Mouse (Mus musculus) stomach, postnatal 0 days (tissue): Measurements from ENCODE around the gene Mettl9. TPM values are rescaled to one million over a fixed set of nuclear protein-coding genes. Genes with fewer than 3 reads are reported as not detected.
A peak's percentile ranks its signal among the peaks of the same experiment; 100 is the strongest.

Source experiments
- ATAC-seq: fragments of 200-750 bp; cut with Nextera tagmentation; 2 replicates; pipeline ENCODE4 v1.8.0; 2017; ENCODE audit not compliant: low FRiP score, low TSS enrichment
- DNase-seq: peaks from one replicate; pipeline ENCODE4 v3.0.0-alpha.2; 2016; ENCODE audit warnings: low spot score
- H3K27ac ChIP-seq: fragments of 300-500 bp; sonication (generic); replicated peaks from 2 replicates; pipeline ENCODE4 v1.5.1; 2014; ENCODE audit warnings: mild to moderate bottlenecking, control low read depth
- H3K27me3 ChIP-seq: fragments of 300-500 bp; sonication (generic); 2 replicates; pipeline ENCODE4 v1.6.1; 2014; ENCODE audit warnings: low read length; ENCODE audit not compliant: control insufficient read depth, insufficient read depth
- H3K36me3 ChIP-seq: fragments of 300-500 bp; sonication (generic); 2 replicates; pipeline ENCODE4 v1.6.1; 2014; ENCODE audit warnings: low read length, mixed read lengths; ENCODE audit not compliant: control insufficient read depth, insufficient read depth
- H3K4me1 ChIP-seq: fragments of 300-500 bp; sonication (generic); replicated peaks from 2 replicates; pipeline ENCODE4 v1.6.1; 2014; ENCODE audit warnings: antibody characterized with exemption; ENCODE audit not compliant: control insufficient read depth, insufficient read depth
- H3K4me2 ChIP-seq: fragments of 300-500 bp; sonication (generic); replicated peaks from 2 replicates; pipeline ENCODE4 v1.6.1; 2014; ENCODE audit warnings: low read depth, mild to moderate bottlenecking, control low read depth, moderate library complexity
- H3K4me3 ChIP-seq: fragments of 300-500 bp; sonication (generic); 2 replicates; pipeline ENCODE4 v1.5.1; 2014; ENCODE audit warnings: low read depth, low read length, control low read depth
- H3K9ac ChIP-seq: fragments of 300-500 bp; sonication (generic); 2 replicates; pipeline ENCODE4 v1.6.1; 2014; ENCODE audit warnings: mild to moderate bottlenecking, low read length, control low read depth, mixed read lengths
- H3K9me3 ChIP-seq: fragments of 300-500 bp; sonication (generic); 2 replicates; pipeline ENCODE4 v1.6.1; 2016; ENCODE audit warnings: low read length; ENCODE audit not compliant: control insufficient read depth
- CTCF ChIP-seq: IDR thresholded peaks from 2 replicates; pipeline ENCODE4 v1.5.1; 2016; ENCODE audit warnings: antibody characterized with exemption, low read depth, mild to moderate bottlenecking, moderate library complexity
- EP300 ChIP-seq: optimal IDR thresholded peaks from 2 replicates; pipeline ENCODE3; 2016; ENCODE audit warnings: antibody characterized with exemption
- WGBS: fragments of 180-500 bp; shearing (Covaris S2); extraction: QIAGEN DNeasy Blood & Tissue Kit; methylation state at CpG from one replicate; pipeline ENCODE4 v1.1.7; 2014; 5-methylcytosine and 5-hydroxymethylcytosine counted together
- polyA plus RNA-seq: library from polyadenylated mRNA; unstranded; fragments of >200 nt; fragmentation: Nextera tagmentation; extraction: Ambion mirVana; gene quantifications from 2 replicates; pipeline ENCODE4 v1.2.1, GENCODE M21; 2015

The Mettl9 gene
- polyA plus RNA-seq, result 82.1 and 85.2 TPM in 2 replicates

DNA sequence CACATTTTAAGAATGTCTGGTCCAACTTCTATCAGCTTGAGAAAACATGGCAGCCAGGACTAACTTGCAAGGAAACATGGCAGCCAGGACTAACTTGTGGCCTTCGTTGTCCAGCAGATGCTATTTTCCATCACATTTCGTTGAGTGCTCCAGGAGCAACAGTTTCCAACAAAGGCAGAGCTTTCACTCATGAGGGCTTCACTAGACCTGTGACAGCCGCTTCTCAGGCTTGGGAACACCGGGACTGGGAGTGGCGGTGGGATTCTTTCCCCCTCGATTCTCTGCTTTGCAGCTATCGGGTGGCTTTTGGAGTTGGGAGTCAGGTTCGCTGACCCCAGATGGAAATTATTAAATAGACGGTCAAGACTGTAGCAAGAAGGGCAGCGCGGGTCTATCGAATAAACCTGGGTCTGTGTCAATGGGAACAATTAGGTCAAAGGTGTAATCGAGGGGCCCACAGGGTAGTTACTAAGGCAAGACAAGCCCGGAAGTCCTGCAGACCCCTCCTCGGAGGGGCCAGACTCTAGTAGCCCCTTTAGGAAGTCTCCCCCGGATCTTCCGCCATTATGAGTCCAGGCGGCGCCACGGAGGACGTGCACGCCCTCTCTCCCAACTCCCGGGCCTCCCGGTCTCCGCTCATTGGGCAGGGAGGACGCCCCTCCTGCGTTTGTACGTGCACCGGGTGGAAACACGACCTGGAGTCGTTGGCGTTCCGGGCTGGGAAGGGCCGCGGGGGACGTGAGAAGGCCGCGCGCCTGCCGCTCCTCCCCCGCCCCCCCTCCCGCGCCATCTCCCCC, at the start of gene Mettl9:
Gene Mettl9, plus strand, starts transcription at position 590 of the 797 bp plus-strand sequence.
- peak within 1 kb of the TSS; percentile 93 for H3K4me2 ChIP-seq
- ATAC-seq (peak; percentile 99), DNase-seq (peak; percentile 96)
- no peaks in the 10 kb centered on the region for H3K36me3 ChIP-seq
- peaks cover 6% of the 10 kb centered on the region for H3K4me1 ChIP-seq
- H3K27ac ChIP-seq, result peak within 1 kb of the TSS; percentile 97
- WGBS, result 4% methylated on average over 38 of the region's 43 CpGs
- H3K4me3 ChIP-seq, result peak within 1 kb of the TSS; percentile 100
- H3K9me3 ChIP-seq, result no peaks in the 10 kb centered on the region
- peak within 1 kb of the TSS; percentile 99 for H3K9ac ChIP-seq
- no peaks in the 10 kb centered on the region for H3K27me3 ChIP-seq
- TF ChIP-seq EP300 (no peak), CTCF (peak; percentile 46)

DNA sequence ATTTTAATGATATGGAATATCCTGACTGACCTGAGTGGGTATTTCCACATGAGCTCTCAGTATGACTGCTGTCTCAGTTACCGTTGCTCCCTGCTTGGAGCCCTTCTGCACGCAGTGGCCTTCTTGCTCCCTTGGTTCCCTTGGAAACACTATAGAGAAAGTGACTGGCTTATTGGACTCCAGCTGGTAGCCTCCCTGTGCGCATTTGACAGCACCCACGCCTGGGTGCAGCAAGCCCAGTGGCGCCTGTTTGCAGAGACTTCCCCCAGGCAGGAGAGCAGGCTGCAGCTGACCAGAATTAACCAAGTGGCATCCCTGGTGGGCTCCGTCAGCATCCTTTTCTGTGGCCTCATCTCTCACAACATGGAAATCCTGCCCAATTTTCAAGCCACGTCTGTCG, 43.1 kb upstream of the Mettl9 start:
- no peak overlapping the region for H3K4me2 ChIP-seq
- no peaks in the 10 kb centered on the region for H3K36me3 ChIP-seq
- no peaks in the 10 kb centered on the region for H3K4me1 ChIP-seq
- no peak overlapping the region for H3K9ac ChIP-seq
- ATAC-seq (no peak), DNase-seq (no peak)
- no peaks in the 10 kb centered on the region for H3K9me3 ChIP-seq
- no peak overlapping the region for H3K27ac ChIP-seq
- 76% methylated on average over 8 of the region's 8 CpGs for WGBS
- H3K27me3 ChIP-seq, result no peaks in the 10 kb centered on the region
- no peak for TF ChIP-seq CTCF
- TF ChIP-seq EP300, result no peak
- H3K4me3 ChIP-seq, result no peak overlapping the region

DNA sequence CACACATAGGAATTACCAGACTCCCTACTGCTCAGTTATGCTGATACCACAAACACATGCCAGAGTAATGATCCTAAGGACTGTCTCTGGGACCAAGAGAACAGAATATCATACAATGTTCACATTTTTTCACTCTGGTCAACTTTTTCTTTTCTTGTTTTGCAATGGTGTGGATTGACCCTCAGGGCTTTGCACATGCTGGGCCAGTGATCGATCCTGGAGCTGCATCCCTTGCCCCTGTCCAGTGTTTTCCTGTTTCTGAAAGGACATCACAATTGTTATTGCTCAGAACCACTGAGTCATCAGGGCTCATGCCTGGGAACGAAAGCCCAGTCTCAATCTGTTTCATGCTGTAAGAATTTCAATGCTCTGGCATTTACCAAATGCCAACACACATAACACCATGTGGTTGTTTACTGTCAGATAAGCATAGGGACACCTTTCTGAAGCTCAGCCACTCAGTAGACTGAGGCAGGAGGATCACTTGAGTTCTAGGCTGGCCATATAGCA, 35.2 kb upstream of the Mettl9 start:
- Histone ChIP-seq H3K4me1 (no peaks in the 10 kb centered on the region), H3K9ac (no peak overlapping the region), H3K9me3 (no peaks in the 10 kb centered on the region), H3K4me2 (no peak overlapping the region), H3K27me3 (no peaks in the 10 kb centered on the region), H3K4me3 (no peak overlapping the region), H3K36me3 (no peaks in the 10 kb centered on the region), H3K27ac (no peak overlapping the region)
- DNase-seq, result no peak
- no peak for ATAC-seq
- no peak for TF ChIP-seq EP300
- TF ChIP-seq CTCF, result no peak
- WGBS, result 85% methylated on average over 2 of the region's 2 CpGs

DNA sequence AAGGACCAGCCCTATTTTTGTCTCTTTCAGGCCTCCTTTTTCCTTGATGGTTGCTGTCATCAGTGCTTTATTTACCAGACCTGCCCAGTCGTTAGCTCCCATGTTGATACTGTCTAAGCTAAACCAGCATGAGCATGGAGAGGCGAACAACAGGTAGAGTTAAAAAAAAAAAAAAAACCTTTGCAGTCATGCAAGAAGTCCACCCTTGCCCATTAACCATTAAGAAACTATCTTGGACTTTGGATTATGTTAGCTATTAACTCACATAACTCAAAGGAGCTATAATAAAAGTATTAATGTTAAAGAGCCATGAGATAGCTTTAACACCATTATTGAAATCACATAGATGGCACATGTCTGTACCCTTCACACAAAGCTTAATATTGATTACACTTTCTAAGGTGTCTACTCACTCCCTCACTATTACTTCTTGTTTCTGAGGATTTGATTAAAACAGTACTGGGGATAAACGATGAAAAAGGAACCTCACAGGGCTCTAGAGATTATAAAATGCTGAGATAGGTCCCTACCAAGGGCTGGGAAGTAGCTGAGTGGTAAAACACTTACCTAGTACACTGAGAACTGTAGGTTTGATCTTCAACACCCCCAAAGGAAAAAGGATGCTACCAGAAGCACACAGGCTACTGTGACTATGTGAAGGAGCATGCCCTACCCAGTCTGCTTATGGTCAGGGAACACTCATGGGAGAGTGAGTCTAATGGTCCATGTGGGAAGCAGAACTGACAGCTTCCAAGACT, 34.0 kb upstream of the Mettl9 start:
- no peak overlapping the region for H3K4me2 ChIP-seq
- H3K4me1 ChIP-seq, result no peaks in the 10 kb centered on the region
- ATAC-seq (no peak), DNase-seq (no peak)
- 57% methylated on average over 3 of the region's 3 CpGs for WGBS
- TF ChIP-seq EP300 (no peak), CTCF (no peak)
- no peak overlapping the region for H3K4me3 ChIP-seq
- H3K9ac ChIP-seq, result no peak overlapping the region
- H3K36me3 ChIP-seq, result no peaks in the 10 kb centered on the region
- H3K9me3 ChIP-seq, result no peaks in the 10 kb centered on the region
- no peak overlapping the region for H3K27ac ChIP-seq
- H3K27me3 ChIP-seq, result no peaks in the 10 kb centered on the region

DNA sequence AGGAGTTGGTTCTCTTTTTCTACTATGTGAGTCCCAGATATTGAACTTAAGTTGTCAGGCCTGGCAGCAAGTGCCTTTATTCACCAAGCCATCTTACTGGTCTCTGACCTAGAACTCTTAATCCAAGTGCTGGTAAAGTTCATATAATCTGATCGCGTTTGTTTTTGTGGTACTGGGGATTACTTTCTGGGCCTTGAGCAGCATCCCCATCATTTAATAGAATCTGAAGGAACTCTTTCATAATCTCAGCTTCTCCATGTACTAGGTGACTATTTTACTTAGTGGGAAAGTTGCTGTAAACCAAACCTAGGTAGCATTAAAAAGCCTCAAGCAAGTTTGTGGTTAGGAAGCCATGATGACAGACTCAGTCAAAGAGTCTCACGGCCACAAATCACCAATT, 32.4 kb upstream of the Mettl9 start:
- H3K4me3 ChIP-seq, result no peak overlapping the region
- 83% methylated on average over 3 of the region's 3 CpGs for WGBS
- H3K9ac ChIP-seq, result no peak overlapping the region
- H3K9me3 ChIP-seq, result no peaks in the 10 kb centered on the region
- ATAC-seq, result no peak
- H3K4me2 ChIP-seq, result no peak overlapping the region
- TF ChIP-seq EP300 (no peak), CTCF (no peak)
- no peaks in the 10 kb centered on the region for H3K27me3 ChIP-seq
- H3K27ac ChIP-seq, result no peak overlapping the region
- no peaks in the 10 kb centered on the region for H3K4me1 ChIP-seq
- no peaks in the 10 kb centered on the region for H3K36me3 ChIP-seq
- DNase-seq, result no peak

DNA sequence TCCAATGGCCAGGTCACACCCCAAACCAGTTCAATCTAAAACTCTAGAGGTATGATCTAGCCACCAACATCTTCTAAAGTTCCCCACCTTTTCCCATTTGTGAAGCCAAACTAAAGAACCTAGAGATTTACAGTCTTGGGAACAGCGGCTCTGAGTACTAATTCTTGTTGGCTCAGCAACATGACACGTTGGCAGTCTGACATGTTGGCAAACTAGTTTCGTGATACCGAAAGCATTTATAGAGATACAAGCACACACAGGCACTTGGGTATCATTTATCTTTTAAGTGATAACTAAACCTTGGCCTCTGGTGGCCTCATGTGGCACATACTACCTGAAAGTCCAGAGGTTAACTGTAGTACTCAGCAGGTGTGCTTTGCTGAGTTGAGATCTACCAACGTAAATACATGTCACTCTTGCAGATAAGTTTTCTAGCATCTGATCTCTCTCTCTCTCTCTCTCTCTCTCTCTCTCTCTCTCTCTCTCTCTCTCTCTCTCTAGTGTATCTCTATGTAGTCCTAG, 31.8 kb upstream of the Mettl9 start:
- WGBS, result 50% methylated on average over 5 of the region's 5 CpGs

More for the DNA sequence above, 31.8 kb upstream of the Mettl9 start:
- Histone ChIP-seq H3K27ac (no peak overlapping the region), H3K4me3 (no peak overlapping the region), H3K4me2 (no peak overlapping the region), H3K36me3 (no peaks in the 10 kb centered on the region), H3K9me3 (no peaks in the 10 kb centered on the region), H3K9ac (no peak overlapping the region), H3K4me1 (no peaks in the 10 kb centered on the region), H3K27me3 (no peaks in the 10 kb centered on the region)
- TF ChIP-seq CTCF (no peak), EP300 (no peak)
- ATAC-seq, result no peak
- DNase-seq, result no peak
